Mouse (Mus musculus) stomach, postnatal 0 days (tissue): ENCODE data around the gene Myh6.

Experiments
- CTCF ChIP-seq: IDR thresholded peaks from 2 replicates; pipeline ENCODE4 v1.5.1; 2016; ENCODE audit warnings: antibody characterized with exemption, low read depth, mild to moderate bottlenecking, moderate library complexity
- EP300 ChIP-seq: optimal IDR thresholded peaks from 2 replicates; pipeline ENCODE3; 2016; ENCODE audit warnings: antibody characterized with exemption

GRCm38 (mm10) chr14:54981934-54982333 is 15.2 kb upstream of the Myh6 start:
- TF ChIP-seq CTCF (no peak), EP300 (no peak)
